Mouse (Mus musculus) Muller cell, postnatal 12 days (primary cell): ENCODE results near the gene Manea.
"Not testable (repeated sequence)": the region's sequence is repeated elsewhere in the genome, so short reads cannot be mapped to it uniquely, and the experiment has no call there.

Experiments used
- DNase-seq: peaks from one replicate; pipeline ENCODE4 v3.0.0-alpha.2; 2015; ENCODE audit errors: inconsistent ontology term

The Manea gene

GRCm38 (mm10) chr4:26346443-26347106 lies at the start of gene Manea:
TSS of gene Manea (minus strand) at chr4:26346891.
- DNase-seq, result peak; percentile 96

GRCm38 (mm10) chr4:26354616-26355015 lies 7.9 kb upstream of the Manea start:
- DNase-seq, result no peak

GRCm38 (mm10) chr4:26353643-26354231 lies 7.0 kb upstream of the Manea start:
- no peak for DNase-seq

- peak; percentile 25 for DNase-seq
Observed at GRCm38 (mm10) chr4:26347239-26347638, 548 bp upstream of the Manea start.

GRCm38 (mm10) chr4:26345741-26346442 lies 799 bp downstream of the Manea start:
- peak; percentile 45 for DNase-seq

GRCm38 (mm10) chr4:26345080-26345479 lies 1.6 kb downstream of the Manea start:
- DNase-seq, result no peak

- no peak for DNase-seq
Observed at GRCm38 (mm10) chr4:26342346-26342745, 4.3 kb downstream of the Manea start.

- DNase-seq, result no peak
Observed at GRCm38 (mm10) chr4:26338604-26339003, 8.1 kb downstream of the Manea start.

- DNase-seq, result no peak
Observed at GRCm38 (mm10) chr4:26336563-26336962, 10.1 kb downstream of the Manea start.

- not testable (repeated sequence) for DNase-seq
Observed at GRCm38 (mm10) chr4:26304731-26305130, 42.0 kb downstream of the Manea start.

- no peak for DNase-seq
Observed at GRCm38 (mm10) chr4:26277112-26277716, 69.5 kb downstream of the Manea start.

GRCm38 (mm10) chr4:26276264-26276663 lies 70.4 kb downstream of the Manea start:
- no peak for DNase-seq

- peak; percentile 23 for DNase-seq
Observed at GRCm38 (mm10) chr4:26275769-26276168, 70.9 kb downstream of the Manea start.
